Mouse (Mus musculus) embryo, embryonic 10 days (tissue): ENCODE data around the gene Pcp4.

Experiments
- DNase-seq: peaks from one replicate; pipeline ENCODE4 v3.0.0-alpha.2; 2015; ENCODE audit warnings: low spot score

Pcp4 gene

DNA sequence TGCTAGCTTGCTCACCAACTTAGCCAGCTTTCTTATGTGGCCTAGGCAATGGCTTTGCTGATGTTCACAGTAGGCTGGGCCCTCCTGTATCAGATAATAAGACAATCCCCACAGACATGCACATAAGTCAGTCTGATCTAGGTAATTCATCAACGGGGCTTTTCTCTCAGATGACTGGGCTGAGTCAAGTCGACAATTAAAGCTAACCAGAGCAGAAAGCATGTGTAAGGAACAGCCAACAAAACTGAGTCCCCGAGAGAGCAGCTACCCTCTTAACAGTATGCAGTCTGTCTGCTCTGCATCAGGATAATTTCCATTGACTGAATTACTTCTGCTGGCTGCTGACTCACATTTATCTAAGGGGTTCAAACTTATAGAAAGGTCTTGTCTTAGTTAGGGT, 100.0 kb downstream of the Pcp4 start:
- no peak for DNase-seq
